Mouse (Mus musculus): ENCODE results near the gene Cstf3.
"Not testable (repeated sequence)": the region's sequence is repeated elsewhere in the genome, so short reads cannot be mapped to it uniquely, and the experiment has no call there.

Gene Cstf3

GRCm38 (mm10) chr2:104590068-104590828 lies at the start of gene Cstf3:
TSS of gene Cstf3 (plus strand) at chr2:104590523.
- DNase-seq (ENCODE audit: low read depth, low spot score): peak; percentile 97

DNA sequence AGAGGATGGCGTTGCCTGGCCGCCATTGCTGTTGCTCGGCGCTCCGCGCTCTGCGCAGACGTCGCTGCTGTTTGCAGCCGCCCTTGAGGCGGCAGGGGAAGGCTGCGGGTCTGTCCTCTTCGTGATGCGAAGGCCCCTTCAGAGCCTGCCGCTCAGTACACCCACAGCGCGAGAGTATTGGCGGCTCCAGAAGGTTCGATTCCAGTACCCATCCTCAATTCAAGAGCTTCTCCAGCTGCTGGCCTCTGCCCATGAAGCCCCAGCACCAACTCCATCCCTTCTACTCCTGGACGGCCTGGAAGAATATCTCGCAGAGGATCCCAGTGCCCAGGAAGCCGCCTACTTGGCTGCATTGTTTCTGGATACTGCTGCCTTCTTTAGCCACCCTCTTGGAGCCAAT lies 33.6 kb upstream of the Cstf3 start:
- not testable (repeated sequence) for DNase-seq (ENCODE audit: low read depth, low spot score)

GRCm38 (mm10) chr2:104557722-104558121 lies 32.6 kb upstream of the Cstf3 start:
- DNase-seq (ENCODE audit: low read depth, low spot score): no peak

DNA sequence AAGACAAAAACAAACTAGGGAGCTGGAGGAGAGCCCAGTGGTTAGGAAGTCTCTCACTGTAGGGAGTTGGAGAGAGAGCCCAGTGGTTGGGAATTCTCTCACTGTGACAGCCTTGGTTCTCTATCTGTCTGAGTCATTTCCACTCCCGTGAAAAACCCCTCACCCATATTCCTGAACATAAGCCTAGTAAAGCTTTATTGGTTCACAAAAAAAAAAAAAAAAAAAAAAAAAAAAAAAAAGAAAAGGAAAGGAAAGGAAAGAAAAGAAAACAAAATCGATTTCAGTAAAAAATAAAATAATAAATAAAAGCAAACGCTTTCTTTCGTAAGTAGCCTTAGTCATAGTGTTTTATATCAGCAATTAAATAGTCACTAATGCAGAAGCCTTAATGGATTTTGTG lies 32.0 kb upstream of the Cstf3 start:
- no peak for DNase-seq (ENCODE audit: low read depth, low spot score)

DNA sequence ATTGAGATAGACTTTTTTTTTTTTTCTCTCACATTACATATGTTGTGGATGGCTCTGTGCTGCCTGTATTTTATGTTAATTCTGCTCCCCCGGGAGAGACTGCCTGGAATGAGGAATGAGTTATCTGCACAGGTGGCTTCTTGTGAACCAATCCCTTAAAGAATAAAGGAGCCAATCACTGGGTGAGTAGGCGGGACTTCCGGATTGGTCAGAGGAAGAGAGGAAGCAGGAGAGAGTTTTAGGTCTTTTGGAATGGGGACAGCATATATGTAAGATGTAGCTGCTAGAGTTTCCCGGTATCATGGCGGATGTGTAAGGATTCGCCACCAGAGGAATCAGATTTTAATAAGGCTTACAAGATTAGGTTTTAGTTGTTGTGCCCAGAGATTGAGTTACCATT lies 31.4 kb upstream of the Cstf3 start:
- no peak for DNase-seq (ENCODE audit: low read depth, low spot score)

- no peak for DNase-seq (ENCODE audit: low read depth, low spot score)
Observed at GRCm38 (mm10) chr2:104559591-104560380, 30.5 kb upstream of the Cstf3 start.

- DNase-seq (ENCODE audit: low read depth, low spot score): no peak
Observed at GRCm38 (mm10) chr2:104561386-104561785, 28.9 kb upstream of the Cstf3 start.

DNA sequence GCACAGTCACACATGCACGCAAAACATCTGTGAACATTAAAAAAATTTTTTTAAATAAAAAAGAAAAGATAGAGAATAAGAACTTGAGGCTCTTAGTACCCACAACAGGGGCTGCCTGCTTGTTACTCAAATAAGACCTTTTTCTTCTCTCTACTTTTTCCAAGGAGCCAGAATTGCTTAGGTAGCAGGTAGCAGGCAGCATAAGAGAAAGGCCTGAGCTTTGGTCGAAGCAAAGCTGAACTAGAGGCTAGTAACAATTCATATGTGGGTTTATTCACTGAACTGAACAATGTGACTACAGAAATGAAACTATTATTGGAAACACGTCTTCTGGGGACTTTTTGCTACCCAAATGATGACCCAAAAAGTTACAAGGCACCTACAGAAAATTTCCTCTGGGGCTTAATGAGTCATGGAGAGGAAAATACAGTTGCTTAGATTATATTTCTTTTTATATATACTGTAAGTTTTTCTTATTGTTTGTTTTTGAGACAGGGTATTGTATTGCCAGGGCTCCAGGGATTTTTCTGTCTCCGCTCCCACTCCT lies 28.3 kb upstream of the Cstf3 start:
- DNase-seq (ENCODE audit: low read depth, low spot score): no peak

- peak; percentile 73 for DNase-seq (ENCODE audit: low read depth, low spot score)
Observed at GRCm38 (mm10) chr2:104572066-104572465, 18.3 kb upstream of the Cstf3 start.

DNA sequence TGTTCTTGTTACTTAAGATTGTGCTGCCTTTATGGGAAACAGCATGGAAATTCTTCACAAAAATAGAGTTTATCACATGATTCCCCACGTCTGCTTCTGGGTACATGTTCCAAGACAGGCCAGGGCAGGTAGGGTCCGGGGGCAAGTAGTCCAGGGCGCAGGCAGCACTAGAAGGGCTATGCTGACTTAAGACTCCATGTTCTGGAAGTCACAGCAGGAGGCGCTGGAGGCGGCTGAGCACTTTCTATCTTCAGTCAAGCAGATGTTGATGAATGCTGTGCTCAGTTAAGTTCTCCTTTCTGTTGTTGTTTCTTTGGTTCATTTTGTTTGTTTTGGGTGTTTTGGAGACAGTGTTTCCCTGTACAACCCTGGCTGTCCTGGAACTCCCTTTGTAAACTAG lies 14.1 kb upstream of the Cstf3 start:
- DNase-seq (ENCODE audit: low read depth, low spot score): no peak

- no peak for DNase-seq (ENCODE audit: low read depth, low spot score)
Observed at GRCm38 (mm10) chr2:104578021-104578420, 12.3 kb upstream of the Cstf3 start.

DNA sequence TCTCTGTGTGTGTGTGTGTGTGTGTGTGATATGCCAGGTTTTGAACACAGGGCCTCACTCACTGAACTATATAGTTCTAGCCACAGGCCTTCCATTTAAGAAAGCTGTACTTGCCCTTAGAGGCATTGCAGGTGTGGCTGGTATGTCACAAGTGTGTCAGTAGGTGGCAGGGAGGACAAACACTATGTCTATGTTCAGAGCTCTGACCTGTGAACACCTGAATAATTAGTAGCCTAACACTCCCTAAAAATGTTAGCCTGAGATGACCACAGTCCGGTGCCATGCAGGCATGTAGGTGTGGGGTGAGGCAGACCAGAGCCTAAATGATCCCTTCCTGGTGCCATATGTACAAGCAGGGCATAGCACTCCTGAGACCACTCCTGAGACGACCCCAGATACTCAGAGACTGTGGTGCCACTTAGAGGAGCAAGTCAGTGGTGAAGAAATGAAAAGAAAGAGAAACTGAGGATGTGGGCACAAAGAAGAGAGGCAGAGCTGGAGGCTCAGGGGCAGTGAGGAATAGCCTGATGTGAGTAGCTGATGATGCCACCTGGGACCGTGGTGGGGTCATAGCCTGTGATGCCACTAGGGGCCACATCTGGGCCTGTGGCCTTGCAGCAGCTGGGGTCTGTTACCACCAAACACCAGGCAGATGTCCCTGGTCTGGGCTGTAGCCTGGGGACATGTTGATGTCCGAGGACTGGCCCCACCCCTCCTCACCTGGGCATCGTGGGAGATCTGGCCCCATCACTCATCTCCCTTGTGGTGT lies 11.3 kb upstream of the Cstf3 start:
- no peak for DNase-seq (ENCODE audit: low read depth, low spot score)

- no peak for DNase-seq (ENCODE audit: low read depth, low spot score)
Observed at GRCm38 (mm10) chr2:104579784-104580446, 10.4 kb upstream of the Cstf3 start.

- DNase-seq (ENCODE audit: low read depth, low spot score): no peak
Observed at GRCm38 (mm10) chr2:104581281-104581879, 8.9 kb upstream of the Cstf3 start.

DNA sequence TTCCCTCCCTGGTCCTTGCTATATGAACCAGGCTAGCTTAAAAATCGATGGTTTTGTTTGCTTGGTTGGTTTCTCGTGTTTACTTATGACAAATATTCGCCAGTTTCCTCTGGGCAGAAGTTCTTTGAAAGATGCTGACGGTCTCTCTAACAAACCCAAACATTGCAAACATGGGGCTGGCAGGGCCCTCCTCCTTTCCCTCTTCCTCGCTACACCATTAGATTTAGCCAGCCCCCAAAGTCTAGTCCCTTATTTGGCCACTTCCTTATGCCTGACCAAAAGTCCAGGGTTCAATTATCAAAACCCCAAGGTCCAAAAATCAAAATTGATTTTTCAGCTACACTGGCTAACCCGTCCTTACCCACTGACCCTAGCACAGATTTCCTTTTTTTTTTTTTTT lies 7.3 kb upstream of the Cstf3 start:
- DNase-seq (ENCODE audit: low read depth, low spot score): no peak

DNA sequence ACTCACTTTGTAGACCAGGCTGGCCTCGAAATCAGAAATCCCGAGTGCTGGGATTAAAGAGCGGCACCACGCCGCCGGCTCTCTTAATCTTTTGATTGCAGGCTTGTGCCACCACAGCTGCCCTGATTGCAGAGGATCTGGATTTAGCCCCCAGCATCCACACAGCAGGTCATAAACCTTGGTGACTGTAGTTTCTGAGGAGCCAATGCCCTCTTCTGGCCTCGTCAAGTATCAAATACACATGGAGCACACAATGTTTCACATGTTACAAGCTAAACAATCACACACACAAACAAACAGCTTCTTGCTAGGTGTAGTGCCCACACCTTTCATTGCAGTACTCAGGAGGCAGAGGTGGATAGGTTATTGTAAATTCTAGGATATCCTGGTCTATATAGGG lies 6.1 kb upstream of the Cstf3 start:
- no peak for DNase-seq (ENCODE audit: low read depth, low spot score)

DNA sequence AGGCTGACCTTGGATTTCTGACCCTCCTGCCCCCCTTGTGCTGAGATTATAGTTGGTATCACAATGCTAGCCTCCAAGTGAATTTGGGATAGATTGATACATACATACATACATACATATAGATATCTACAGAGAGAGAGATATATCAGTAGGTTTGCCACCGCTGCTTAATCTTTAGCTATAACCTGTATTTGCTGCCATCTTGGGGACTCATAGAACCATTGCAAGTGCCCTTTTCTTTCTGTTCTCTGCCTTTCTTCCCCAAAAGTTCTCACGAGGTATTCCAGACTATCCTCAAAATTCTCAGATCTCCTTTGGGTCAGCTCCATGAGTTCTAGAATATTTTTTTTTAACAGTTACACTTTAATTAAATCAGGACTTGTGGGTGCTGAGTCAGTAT lies 4.7 kb upstream of the Cstf3 start:
- DNase-seq (ENCODE audit: low read depth, low spot score): no peak

GRCm38 (mm10) chr2:104588552-104588951 lies 1.8 kb upstream of the Cstf3 start:
- DNase-seq (ENCODE audit: low read depth, low spot score): no peak

DNA sequence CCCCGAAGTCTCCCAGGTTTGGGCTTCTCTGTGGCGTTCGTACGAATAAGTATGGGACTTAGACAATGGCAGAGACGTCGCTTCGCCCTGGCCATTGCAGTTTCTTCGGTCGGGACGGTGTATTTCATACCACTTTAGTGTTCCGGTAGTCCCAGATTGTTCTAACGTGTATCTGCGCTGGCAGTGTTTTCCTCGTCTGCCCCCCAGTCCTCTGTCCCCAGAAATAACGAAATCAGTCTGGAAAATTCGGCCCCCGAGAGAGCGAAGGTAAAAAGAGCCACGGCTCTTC lies 450 bp downstream of the Cstf3 start:
- no peak for DNase-seq (ENCODE audit: low read depth, low spot score)

DNA sequence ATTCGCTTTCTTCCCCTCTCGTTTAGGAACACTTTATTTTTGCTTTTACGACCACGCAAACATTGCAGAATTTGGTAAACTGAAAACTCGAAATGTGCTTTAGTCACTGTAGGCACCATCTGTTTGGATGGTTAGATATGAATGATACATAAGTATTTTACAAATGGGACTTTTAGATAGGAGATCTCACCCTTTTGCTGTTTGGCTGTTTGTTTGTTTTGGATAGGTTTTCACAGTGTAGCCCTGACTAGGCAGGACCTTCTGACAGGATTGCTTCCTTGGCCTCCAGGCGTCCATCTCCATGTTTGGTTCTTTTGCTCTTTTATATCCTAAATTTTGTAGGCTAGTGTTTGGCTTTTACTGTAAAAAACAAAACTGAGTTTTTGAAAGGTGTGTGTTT lies 818 bp downstream of the Cstf3 start:
- no peak for DNase-seq (ENCODE audit: low read depth, low spot score)

- DNase-seq (ENCODE audit: low read depth, low spot score): no peak
Observed at GRCm38 (mm10) chr2:104595063-104595462, 4.7 kb downstream of the Cstf3 start.
